Mouse (Mus musculus): Measurements from ENCODE around the gene Gm29427.

Gene Gm29427

DNA sequence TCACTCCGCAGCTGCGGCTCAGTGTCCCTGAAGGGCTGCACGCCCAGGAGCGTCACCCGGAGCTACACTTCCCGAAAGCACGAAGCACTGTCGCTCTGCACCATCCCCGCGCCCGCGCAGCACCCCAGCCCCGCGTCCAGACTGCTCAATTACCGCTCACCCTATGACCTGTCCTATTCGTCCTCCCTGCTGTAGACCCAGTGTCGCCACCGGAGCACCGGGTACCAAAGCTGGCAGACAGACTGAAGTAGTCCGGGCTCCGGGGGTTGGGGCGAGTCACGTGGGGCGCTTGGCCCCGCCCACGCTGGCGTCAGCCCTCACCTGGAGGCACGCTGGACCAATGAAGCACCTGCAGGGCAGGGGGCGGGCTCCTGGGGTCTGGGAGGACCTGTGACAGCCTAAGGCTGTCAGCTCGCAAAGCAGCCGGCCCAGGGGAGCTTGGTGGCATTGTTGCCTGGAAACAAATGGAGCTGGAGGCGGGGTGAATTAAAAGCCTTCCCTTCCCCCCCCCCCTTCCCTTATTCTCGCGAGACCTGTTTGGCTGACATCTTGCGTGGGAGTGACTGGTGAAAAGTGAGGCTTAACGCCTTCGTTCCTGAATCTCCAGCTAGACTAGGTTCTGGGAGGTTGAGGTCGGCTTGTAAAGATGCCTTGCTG is at the start of gene Gm29427:
Gene Gm29427, minus strand, starts transcription at position 239 of the 657 bp plus-strand sequence.
- peak; percentile 96 to 98 for DNase-seq

DNA sequence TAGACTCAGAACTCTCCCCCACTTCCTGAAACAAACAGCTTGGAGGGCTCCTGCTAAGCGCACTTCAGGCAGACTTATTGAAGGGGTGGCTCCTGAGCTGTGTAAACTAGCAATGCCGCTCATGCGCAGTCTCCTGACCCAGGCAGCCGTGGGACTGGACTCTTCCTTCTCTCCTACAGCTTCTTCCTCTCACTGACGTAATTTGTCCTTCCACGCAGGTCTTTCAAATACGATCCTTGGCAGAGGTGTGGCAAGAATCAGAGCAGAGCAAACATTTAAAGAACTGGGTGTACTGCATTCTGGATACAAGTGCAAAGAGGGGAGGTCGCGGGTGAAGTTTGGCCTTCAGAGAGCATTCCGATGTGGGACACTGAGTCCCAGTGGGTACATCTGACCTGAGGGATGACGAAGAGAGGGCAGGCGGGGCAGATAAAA is 48.4 kb upstream of the Gm29427 start:
- no peak for DNase-seq

DNA sequence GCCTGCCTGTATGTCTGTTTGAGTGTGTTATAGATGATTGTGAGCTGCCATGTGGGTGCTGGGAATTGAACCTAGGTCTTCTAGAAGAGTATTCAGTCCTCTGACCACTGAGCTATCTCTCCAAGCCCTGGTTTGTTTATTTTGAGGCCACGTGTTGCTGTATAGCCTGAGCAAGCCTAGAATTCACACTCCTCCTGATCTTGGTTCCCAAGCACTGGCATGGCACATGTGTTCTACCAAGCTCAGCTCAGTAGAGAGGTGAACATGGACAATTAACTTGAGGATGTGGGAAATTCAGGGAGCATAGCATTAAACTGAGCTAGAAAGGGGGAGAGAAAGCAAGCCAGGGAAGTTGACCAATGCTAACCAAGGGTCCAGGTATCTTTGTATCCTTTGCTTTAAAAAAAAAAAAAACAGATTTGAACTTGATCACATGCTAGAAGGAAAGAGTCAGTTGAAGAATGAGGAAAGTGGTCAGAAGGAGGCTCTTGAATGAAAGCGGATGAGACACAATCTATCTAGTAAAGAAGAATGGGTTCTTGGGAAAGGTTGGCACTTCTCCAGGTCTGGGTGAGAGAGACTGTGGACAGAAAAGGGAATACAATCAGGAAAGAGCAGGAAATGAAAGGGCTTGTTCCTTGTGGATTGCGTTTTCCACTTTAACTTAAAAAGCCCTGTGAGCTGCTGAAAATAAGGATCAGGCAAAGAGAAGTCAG is 46.6 kb upstream of the Gm29427 start:
- no peak for DNase-seq

DNA sequence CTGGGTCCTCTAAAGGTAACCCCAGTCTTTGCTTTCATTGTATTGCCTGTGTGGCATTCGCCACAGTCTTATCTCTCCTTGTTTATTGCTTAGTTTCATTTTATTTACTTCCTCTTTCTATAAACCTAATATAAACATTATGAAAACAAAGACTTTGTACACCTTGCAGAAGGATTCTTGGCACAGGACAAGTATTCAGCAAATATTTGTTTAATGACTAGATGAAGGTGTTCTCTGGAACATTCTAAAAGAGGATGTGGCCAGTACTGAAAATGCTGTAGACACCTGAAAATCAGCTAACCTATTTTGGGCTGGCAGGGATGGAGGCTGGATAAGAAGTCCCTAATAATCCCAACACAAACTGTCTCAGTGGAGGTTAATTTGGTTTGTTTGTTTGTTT is 46.0 kb upstream of the Gm29427 start:
- no peak for DNase-seq

DNA sequence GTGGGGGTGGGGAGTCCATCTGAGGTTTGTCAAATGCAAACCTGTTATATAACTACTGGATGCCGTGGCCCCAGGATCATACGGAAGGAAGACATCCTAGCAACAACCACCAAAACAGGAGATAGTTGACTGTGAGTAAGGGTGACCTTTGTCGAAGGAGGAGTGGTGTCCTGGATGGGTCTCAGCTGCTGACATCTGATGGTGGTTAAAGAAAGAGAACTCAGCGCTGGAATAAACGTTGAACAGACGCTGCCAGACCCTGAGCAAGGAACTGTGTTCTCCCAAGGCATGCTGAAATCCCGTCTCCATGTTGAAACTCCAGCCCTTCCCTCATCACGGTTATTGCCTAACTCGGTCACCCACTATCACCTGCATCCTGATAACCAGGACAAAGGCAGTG is 44.1 kb upstream of the Gm29427 start:
- DNase-seq = no peak

DNA sequence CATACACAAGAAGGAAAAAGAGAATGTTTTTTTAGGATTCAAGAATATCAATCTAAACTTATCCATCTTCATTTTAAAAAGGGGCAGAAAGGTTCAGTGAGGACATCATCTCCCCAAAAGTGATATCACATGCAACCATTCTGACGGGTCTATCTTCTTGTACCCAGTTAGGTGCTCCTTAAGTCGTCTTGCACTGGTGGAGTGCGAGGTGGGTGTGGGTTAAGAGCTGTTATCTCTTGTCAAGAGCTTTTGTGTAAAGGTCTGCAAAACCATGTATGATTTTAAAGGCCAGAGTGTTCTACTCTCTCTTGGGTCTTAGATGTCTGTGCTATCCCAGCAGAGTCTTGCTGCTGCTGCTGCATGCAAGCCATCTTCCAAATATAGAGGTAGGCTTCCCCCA is 31.2 kb upstream of the Gm29427 start:
- no peak for DNase-seq

DNA sequence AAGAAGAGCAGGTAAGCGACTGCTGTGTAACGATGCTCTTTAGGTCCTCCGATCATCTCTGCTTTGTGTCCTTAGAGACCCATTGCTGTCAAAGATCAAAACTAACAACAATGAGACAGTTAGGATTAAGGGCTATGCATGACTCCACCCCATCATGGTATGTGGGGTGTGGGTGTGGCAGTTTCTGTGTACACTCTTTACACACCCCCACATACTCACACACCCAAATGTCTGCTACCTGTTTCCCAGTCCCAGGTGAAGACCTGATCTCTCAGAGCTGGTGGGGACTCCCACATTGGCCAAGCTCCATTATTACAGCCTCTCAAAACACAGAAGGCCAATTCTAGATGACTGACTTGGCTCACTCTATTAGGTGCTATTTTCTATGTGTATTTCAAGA is 30.0 kb upstream of the Gm29427 start:
- DNase-seq = no peak

DNA sequence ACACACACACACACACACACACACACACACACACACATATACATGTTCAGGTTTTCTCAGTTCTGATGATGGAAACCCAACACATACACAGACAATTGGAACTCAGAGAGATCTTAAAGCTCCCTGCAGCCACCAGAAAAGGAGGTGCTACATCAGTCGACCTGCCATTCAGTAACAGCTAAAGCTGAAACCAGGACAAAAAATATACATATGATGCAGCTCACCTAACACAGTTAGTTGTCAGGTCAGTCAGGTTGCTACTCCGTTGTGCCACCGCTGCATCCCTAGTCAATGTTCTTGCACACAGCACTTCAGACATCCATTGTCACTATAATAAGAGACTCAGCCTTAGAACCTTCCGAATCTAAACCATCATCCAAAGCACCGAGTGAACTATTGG is 29.4 kb upstream of the Gm29427 start:
- no peak for DNase-seq

DNA sequence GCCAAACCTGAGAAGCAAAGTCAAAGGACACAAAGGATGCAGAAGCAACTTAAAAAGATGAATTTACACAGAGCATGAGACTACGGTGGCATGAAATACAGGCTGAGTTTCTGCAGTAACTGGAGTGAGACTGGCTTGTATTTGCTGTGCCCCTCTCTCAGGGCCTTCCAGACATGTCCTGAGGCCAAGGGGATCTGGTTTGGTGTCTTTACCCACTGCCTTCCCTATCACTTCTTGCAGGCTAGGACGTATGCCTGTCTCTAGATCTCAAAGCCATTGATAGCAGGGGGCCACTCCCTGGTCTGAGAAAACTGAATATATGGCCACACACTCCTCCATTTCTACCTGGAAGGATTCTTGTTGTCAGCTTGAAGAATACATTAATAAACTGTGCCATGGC is 28.6 kb upstream of the Gm29427 start:
- DNase-seq = no peak

DNA sequence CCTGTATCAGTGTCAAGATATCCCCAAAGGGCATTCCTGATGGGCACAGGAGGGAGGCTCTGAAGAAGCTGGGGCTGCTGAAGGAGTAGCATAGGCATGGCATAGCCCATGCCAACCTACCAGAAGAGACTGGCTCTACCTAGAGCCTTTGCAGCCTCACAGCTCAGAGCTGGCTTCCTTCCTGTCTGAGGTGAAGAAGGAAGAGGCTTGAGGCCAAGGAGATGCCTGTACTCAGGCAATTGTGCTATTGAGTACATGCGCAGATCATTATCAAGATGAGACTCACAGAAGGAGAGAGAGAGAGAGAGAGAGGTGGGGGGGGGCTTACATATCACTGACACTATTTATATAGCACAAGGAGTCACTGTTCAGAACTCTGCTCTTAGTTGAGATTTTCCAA is 28.2 kb upstream of the Gm29427 start:
- peak in 1 of 2 experiments; percentile 30 for DNase-seq

DNA sequence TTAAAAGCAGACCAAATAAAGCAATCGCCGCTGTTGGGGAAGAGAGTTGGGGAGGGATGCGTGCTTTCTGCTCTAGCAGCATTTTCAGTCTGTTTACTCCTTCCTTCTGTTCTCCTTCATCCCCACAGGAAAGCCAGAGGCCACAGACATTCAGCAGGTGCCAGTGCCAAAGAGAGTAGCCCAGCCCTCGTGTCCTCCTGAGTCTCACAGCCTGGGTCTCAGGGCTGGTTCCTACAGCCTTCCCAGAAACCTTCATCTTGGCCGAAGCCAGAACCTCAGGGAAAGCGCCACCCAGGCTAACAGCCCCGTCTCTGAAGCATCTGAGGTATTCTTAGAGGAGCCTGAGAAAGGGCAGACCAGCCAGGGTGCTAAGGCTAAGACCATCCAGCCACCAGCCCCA is 26.6 kb upstream of the Gm29427 start:
- DNase-seq = no peak

DNA sequence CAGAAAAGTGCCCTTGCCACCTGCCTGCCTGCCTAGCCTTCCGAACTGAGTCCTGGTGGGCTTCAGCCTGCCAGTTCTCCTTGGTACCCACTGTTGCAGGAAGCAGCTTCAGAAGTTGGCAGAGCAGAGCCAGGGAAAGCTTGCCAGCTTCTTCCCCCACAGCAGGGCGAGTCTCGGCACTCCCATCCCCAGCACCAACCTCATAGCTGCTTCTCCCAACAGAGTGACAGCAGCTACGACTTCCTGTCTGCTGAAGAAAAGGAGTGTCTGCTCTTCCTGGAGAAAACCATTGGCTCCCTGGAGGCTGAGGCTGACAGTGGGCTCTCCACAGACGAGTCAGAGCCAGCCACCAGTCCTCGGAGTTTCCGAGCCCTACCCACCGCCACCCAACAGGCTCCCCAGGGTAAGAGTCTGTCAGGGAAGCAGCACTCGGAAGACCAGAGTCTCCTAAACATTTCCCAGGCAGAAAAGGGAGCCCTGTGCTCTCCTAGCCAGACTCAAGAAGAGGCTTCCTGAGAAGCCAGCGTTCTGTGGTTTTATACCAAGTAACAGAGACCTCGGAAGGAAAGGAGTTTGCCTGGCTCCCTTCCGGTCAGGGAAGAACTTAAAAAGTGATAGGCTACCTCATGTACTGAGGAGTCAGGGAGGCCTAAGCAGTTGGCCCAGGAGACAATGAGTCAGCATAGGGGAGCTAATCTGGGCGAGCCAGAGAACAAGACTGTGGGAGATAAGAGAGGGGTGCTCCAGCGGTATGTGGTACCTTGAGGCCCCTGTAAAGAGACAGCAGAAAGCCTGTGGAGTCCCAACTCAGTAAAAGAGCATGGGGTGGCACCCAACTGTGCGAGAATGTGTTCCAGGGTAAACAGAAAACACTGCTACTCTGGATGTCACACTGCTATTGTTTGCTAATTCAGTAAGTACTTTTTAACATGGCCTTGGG is 25.5 kb upstream of the Gm29427 start:
- DNase-seq = peak in 1 of 2 experiments; percentile 18

DNA sequence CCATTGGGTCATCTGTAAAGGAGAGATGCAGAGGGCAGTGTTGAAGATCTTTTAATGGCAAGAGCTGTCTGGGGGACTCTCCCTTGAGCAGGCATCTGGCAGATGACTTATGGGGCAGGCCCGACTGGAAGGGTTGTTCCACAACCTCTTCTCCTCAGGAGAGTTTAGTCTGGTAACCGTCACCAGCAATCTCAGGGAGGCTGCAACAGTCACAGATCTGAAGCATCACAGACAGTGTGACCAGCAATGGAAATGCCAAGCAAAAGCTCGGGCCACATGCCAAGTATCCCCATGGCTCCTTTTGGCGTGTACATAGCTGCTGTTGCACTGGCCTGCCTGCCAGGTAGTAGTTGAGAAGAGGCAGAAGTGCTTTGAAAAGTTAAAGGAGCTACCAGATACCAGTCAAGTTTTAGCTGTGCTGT is 24.6 kb upstream of the Gm29427 start:
- DNase-seq = no peak

DNA sequence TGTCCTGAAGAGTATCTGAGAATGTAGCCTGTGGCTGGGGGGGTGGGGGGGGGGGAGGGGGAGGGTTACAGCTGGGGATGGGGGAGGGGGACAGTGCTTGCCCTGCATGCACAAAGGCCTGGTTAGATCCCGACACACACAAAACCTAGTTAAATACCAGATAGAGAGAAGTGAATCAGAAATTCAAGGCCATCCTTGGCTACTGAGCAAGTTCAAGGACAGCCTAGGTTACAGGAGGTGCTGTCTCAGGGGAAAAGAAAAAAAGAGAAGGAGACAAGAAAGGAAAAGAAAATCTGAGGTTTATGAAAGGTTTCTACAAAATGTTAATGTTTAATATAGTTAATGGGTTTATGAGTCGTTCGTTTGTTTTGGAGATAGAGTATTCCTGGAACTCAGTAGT is 24.0 kb upstream of the Gm29427 start:
- DNase-seq = no peak

DNA sequence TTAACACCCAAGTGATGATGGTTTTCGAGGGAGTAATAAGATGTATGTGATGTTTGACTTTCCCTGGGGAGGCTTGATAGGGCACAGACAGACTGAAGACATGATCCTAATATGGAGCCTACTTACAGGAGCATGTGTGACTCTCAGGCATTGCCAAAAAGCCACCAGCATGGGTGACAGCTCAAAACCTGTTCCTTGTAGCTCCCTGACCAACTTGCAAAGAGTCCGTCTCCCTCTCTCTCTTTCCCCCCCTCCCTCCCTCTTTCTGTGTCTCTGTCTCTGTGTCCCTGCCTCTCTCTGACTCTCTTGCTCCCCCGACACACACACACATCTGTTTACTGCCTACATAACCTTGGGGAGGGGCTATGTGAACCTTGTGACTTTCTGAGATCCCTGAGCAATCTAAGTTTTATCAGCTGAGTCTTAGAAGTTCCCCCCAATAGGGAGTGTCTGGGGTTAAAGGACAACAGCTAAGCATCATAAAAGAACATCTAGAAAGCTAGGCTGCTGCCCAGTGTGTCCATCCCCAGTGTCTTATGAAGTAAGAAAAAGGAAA is 23.0 kb upstream of the Gm29427 start:
- no peak for DNase-seq

DNA sequence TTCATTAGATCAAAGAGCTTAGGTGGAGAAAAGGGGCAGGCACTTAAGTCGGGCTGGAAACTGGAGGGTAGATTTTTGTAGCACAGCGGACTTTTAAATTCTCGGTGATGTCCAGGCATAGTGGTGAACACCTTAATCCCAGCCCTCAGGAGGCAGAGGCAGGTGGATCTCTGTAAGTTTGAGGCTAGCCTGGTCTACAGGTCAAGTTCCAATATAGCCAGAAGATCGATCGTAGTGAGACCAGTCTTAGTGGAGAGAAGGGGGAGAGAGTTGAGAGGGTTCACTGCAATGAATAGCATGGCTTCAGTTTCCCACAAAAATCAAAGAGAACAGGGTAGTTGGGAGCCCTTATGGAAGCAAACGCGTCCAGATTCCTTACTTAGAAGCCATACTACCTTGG is 22.3 kb upstream of the Gm29427 start:
- DNase-seq = no peak

DNA sequence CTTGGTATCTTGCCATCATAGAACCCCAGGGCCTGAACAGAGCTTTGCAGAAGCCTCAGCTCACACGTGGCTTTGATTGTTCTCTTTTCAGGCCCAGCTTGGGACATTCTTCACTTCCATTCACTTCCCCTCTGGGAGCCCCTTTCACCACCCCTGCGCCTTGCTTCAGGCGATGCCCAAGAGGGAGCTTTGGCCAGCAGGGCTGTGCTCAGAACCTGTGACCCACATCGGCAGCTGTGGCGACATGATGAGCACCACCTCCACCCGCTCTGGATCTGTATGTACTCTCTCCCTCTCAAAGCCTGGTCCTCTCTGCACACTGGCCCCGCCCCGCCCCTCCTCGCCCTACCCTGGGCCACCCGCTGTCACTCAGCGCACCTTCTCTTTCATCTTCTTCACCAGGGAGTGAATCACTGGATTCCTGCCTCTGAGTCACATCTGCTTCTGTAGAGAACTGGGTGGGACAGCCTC is 21.8 kb upstream of the Gm29427 start:
- DNase-seq = no peak

DNA sequence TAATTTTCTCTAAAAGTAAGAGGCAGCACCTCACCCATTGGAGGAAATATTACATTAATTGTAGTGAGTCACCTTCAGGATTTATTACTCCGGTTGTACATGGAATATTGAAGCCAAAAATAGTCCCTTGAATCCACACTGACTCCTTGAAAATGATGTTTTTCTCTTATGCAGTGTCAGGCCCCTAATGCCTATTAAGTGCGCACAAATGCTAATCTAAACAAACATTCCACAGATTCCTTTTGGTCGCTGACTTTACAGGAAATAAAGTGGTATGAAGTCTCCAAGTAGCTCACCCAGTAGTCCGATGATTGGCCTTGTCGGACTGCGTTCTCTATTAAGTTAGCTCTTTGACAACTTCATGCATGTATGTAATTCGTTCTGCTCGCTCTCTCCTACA is 19.3 kb upstream of the Gm29427 start:
- no peak for DNase-seq

DNA sequence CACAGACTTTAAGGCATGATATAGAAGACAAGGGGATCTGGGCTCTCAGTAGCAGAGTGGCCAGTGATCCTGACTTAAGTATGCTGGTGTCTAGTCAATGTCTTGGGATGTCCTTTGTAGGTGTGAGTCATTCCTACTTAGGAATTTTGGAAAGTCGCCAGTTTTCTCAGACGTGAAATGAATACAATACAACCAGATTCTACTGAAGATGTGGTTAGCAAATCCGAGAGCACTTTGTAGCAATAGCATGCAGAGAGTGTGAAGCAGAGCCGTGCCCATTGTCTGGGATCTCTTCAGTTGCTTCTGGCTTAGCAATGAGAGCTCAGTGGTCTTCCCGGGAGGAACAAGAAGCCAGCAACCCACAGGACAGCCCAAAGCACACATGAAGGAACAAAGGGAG is 18.9 kb upstream of the Gm29427 start:
- no peak for DNase-seq

DNA sequence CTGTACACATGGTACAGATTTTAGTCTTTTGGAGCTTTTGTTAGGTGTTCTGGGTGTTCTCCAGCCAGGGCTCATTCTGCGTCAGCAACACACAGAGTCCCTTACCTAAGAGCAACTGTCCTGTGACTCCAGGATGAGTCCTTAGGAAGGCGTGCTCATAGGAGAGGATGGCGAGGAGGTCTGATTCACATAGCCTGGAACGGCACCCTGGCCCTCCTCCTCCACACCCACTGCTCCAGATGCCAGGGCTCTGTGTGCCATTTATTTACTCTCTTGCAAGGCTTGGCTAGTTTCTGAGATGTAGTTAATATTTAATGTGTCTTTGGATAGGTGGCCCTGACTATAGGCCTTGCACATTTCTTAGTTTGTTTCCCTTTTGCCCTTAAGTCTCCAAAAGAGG is 18.1 kb upstream of the Gm29427 start:
- DNase-seq = no peak

DNA sequence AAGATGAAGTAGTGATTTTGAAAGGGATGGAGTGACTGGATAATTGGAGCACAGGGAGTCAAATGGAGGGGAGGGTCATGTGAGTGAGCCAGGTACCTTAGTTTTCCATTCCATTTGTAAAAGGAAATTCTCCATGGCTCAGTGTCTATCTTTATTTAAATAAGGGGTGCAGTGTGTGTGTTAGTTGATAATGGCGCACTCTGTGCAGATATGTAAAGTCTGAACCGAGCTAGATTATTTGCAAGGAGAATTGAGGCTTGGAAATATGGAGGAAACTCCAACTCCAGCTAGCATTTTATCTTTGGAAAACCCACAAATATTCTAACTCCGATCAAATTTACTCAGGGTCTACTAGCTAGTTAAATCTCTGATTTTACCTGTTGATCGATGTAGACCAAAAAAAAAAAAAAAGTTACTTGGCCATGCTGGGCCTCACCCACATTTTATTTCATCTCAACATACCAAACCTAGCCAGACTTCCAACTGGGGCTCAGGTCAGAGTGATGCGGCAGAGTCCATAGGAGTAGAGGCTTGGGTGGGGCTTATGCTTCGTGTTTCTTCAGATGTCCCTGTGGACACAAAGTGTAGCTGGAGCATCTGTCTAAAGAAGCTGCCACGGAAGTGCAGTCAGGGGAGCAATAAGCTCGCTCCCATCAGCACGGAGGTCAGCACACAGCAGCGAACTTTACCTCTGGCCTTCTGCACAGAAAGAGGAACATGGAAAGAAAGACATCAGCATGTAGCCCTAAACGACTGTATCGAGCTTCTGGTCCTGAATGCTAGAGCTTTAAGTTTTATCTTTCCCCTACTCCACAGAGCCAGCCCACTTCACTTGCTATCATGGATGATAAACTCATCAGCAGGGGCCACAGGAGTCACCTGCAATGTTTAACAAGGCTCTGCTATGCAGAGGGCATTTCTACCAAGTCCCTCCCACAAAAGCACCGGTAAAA is 17.4 kb upstream of the Gm29427 start:
- no peak for DNase-seq
